Mouse (Mus musculus): ENCODE data around the gene St6galnac4.
A peak's percentile ranks its signal among the peaks of the same experiment; 100 is the strongest.

DNA sequence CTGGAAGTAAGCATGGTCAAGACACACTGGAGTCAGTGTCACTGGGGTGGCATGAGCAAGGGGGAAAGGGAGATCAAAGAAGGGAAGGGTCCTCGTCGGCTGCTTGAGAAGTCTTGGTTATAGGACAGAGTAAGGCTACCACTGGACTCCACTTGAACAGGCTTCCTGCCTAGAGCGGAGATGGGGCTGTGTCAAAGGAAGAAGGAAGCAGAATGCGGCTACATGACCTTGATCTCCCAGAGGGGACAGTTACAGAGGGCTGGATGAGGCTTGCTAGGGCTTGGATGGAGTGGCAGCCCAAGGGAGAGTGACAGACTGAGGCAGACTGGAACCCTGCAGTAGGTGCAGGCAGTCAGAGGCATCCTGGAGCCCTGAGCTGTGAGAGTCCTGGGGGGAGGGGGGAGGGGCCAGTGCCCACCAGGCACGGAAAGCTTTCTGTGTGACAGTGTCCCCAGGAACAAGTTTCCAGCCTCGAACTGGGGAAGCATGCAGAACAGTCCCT, 53.7 kb downstream of the St6galnac4 start:
- TF ChIP-seq CTCF (IDR thresholded peaks at IDR 0.05), result no peak
- 0 out of 2 replicates have a peak, but pooled peaks have one; percentile 18 for TF ChIP-seq POLR2A (IDR thresholded peaks at IDR 0.05; ENCODE audit: insufficient read depth, low read depth, low read length)
